Mouse (Mus musculus) lung, postnatal 14 days (tissue): ENCODE results near the gene Pfkp.

ENCODE experiments used
- DNase-seq: peaks from one replicate; pipeline ENCODE4 v3.0.0; 2021

Pfkp gene

GRCm38 (mm10) chr13:6648669-6649233 lies at the start of gene Pfkp:
Gene Pfkp (minus strand): TSS chr13:6648777.
- peak; percentile 92 for DNase-seq

GRCm38 (mm10) chr13:6690607-6691006 lies 42.0 kb upstream of the Pfkp start:
- DNase-seq = no peak

GRCm38 (mm10) chr13:6689962-6690361 lies 41.4 kb upstream of the Pfkp start:
- DNase-seq = peak; percentile 67

- peak; percentile 30 for DNase-seq
Measured at GRCm38 (mm10) chr13:6688790-6689433, 40.3 kb upstream of the Pfkp start.

- DNase-seq = no peak
Measured at GRCm38 (mm10) chr13:6666887-6667286, 18.3 kb upstream of the Pfkp start.

- no peak for DNase-seq
Measured at GRCm38 (mm10) chr13:6665506-6665905, 16.9 kb upstream of the Pfkp start.

- no peak for DNase-seq
Measured at GRCm38 (mm10) chr13:6664216-6664615, 15.6 kb upstream of the Pfkp start.

GRCm38 (mm10) chr13:6659314-6659713 lies 10.7 kb upstream of the Pfkp start:
- no peak for DNase-seq

GRCm38 (mm10) chr13:6657300-6657699 lies 8.7 kb upstream of the Pfkp start:
- no peak for DNase-seq

- no peak for DNase-seq
Measured at GRCm38 (mm10) chr13:6649542-6649941, 965 bp upstream of the Pfkp start.

- DNase-seq = no peak
Measured at GRCm38 (mm10) chr13:6647992-6648668, 447 bp downstream of the Pfkp start.

- peak; percentile 57 for DNase-seq
Measured at GRCm38 (mm10) chr13:6647067-6647991, 1.2 kb downstream of the Pfkp start.

GRCm38 (mm10) chr13:6646674-6647066 lies 1.9 kb downstream of the Pfkp start:
- DNase-seq = no peak

GRCm38 (mm10) chr13:6646266-6646665 lies 2.3 kb downstream of the Pfkp start:
- no peak for DNase-seq

- no peak for DNase-seq
Measured at GRCm38 (mm10) chr13:6643968-6644367, 4.6 kb downstream of the Pfkp start.

GRCm38 (mm10) chr13:6643026-6643425 lies 5.6 kb downstream of the Pfkp start:
- no peak for DNase-seq

- DNase-seq = no peak
Measured at GRCm38 (mm10) chr13:6642453-6642852, 6.1 kb downstream of the Pfkp start.

GRCm38 (mm10) chr13:6641497-6641896 lies 7.1 kb downstream of the Pfkp start:
- DNase-seq = no peak

GRCm38 (mm10) chr13:6639507-6640030 lies 9.0 kb downstream of the Pfkp start:
- no peak for DNase-seq

- no peak for DNase-seq
Measured at GRCm38 (mm10) chr13:6638976-6639375, 9.6 kb downstream of the Pfkp start.

- no peak for DNase-seq
Measured at GRCm38 (mm10) chr13:6638425-6638824, 10.2 kb downstream of the Pfkp start.

GRCm38 (mm10) chr13:6637534-6638124 lies 10.9 kb downstream of the Pfkp start:
- DNase-seq = no peak

- DNase-seq = no peak
Measured at GRCm38 (mm10) chr13:6636976-6637375, 11.6 kb downstream of the Pfkp start.
